Mouse (Mus musculus) retina, postnatal 1 day (tissue): ENCODE results near the gene Cracr2b.

Experiments
- DNase-seq: peaks from one replicate; pipeline ENCODE4 v3.0.0-alpha.2; 2012

The Cracr2b gene

DNA sequence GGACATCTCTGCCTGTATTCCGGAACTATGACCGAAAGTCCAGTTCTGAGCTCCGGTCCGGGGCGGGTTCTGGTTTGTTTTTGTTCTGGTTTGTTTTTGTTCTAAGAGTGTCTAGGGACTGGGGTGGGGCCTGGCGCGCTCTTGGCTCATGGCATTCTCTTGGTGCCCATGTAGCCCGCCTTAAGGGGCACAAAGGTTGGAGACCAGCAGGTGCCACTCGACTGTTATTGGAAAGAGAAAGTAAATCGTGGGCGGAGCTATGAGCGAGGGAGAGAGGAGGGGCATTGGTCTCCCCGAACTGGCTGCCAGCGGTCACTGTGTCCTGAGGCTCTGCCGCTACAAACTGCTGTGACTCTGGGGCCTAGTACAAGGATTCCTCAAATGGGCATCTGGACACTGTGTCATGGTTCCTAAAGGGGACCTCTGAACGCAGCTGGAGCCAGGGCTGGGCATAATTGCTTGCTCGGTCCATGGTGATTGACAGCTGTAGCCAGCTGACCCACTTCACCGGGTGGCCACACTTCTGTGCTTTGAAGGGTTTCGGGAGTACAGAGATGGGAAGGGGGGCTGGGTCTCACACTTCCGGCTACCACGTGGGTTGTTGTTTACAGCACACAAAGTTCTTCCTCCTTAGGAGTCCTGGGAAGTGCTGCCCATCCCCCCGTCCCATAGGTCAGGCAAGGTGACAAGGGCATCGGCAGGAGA lies 5.1 kb upstream of the Cracr2b start:
- peak; percentile 85 for DNase-seq

DNA sequence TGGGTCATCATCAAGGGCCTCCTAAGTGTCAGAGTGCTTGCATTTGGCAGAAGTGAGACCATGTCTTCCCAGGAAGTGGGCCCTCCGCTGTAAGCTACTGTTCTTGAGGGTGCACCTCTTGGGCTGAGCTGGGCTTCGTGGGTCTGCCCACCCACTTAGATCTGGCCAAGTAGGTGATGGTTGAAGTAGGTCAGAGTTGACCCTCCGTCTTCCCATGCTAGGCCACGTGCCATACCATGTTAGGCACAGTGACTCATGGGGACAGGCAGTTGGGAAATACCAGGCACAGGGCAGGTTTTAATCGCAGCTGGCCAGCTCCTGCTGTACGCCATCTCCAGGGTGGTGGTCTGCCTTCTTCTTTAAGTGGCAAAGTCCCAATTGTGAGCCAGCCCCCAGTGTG lies 4.2 kb upstream of the Cracr2b start:
- DNase-seq: no peak

DNA sequence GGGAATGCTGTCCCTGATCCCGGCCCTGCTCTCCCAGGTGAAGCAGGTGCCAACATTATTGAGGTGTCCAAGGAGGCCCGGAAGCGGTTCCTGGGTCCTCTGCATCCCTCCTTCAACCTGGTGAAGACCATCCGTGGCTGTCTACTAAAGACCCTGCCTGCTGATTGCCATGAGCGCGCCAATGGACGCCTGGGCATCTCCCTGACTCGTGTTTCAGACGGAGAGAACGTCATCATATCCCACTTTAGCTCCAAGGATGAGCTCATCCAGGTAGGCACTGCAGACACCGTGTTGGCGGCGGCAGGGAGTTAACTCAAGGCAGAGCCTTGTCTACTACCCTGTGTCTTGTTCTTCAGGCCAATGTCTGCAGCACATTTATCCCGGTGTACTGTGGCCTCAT lies 3.7 kb upstream of the Cracr2b start:
- DNase-seq: no peak

DNA sequence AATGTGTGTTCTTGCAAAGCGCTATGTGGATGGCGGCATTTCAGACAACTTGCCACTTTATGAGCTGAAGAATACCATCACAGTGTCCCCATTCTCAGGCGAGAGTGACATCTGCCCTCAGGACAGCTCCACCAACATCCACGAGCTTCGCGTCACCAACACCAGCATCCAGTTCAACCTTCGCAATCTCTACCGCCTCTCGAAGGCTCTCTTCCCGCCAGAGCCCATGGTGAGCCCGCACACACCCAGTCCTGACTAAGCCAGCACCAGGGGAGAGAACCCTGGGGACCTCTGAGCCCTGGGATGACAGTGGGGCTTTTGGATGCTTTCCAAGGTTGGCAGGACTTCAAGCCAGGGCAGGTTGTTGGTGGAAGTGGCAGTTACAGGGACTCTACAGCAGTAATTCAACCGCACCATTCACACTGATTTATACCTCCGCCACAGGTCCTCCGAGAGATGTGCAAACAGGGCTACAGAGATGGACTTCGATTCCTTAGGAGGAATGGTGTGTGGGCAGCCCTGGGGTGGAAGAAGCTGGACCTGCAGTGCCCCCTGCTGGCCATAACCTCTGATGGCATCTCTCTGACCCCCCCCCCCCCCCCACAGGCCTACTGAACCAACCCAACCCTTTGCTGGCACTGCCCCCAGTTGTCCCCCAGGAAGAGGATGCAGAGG lies 2.8 kb upstream of the Cracr2b start:
- DNase-seq: peak; percentile 58

DNA sequence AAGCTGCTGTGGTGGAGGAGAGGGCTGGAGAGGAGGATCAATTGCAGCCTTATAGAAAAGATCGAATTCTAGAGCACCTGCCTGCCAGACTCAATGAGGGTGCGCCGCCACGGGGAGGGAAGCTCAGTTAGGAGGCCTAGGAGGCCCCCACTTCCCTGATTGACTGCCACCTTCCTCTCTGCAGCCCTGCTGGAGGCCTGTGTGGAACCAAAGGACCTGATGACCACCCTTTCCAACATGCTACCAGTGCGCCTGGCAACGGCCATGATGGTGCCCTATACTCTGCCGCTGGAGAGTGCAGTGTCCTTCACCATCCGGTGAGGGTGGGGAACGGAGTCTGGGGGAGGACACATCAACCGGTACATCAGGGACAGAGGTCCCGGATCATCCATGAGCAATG lies 2.2 kb upstream of the Cracr2b start:
- no peak for DNase-seq

DNA sequence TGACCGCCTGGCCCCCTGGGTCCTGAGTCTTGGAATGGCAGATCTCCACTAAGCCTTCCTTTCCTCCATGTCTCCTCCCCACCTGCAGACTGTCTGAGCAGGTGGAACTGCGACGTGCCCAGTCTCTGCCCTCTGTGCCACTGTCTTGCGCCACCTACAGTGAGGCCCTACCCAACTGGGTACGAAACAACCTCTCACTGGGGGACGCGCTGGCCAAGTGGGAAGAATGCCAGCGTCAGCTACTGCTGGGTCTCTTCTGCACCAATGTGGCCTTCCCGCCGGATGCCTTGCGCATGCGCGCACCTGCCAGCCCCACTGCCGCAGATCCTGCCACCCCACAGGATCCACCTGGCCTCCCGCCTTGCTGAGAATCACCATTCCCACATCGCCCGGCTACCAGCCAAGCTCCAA lies 1.6 kb upstream of the Cracr2b start:
- no peak for DNase-seq

DNA sequence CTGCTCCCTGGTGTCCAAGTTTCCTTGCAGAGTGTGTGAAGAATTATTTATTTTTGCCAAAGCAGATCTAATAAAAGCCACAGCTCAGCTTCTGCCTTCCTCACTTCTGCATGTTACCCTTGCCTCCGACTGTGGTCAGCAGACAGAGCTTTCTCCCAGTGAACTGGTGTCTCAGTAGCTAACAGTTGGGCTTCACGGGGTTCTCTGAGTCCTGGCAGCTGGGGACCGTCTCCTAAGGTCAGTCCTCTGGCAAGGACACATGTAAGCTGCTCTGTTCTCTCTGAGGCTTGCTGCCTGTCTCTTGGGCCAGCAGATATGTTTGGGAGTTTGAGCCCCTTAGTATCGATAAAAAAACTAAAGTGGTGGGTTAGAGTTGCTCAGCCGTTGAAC lies 898 bp upstream of the Cracr2b start:
- DNase-seq: no peak

DNA sequence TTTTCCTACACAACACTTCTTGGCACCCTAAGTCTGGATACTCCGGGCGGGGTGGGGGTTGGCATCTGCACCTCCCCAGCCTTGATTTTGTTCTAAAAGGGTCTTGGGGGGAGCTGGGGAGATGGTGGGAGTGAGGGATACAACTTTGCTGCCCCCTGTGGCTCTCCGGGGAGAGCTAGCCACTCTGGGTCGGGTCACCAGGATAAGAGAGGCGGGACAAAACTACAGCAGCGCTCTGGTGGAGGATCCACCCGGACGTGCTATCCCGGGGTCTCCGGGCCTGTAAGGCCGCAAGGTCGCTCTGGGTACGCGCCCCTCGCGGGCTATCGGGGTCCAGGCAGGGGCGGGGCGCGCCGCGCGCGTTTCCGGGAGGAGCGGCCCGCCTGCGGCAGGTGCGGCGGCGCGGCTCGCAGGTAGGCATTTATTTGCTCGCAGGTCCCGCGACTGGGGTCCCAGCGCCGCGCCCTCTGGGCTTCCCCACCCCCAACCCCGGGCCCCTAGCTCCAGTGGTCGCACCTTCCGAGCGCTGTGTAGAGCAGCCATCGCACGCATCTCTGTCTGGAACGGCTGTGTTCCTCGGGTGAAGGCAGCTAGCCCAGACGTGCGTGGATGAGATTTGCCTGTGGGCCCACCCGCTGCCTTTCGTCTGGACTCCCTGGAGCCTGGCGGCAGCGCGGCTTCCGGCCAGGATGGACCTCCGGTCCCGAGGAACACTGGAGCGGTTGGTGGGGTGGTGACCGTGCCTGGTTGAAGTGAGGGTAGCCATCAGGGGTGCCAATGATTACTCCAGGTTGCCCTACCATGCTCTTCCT lies 833 bp downstream of the Cracr2b start:
- DNase-seq: peak; percentile 54

DNA sequence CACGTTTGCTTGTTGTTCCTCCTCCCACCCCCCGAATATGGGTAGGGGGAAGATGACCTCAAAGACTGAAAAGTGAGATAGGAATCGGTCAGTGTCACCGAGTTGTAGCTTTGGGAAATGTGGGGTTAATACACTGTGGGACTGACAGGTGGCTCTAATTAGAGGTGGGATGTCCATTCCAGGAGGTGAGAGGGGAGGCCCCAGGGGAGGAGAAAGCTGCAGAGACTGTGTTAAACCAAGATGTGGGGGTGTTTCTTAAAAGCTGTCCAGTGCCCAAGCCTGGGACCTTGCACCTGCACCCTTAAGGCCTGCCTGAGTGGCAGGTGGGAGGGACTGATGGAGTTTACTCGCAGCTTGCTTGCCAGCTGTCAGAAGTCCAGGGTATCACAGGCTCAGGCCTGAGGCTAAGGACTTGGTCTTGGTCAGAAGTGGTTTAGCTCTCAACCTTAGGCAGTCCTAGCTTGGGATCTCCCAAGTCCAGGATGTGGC lies 1.5 kb downstream of the Cracr2b start:
- peak; percentile 22 for DNase-seq

DNA sequence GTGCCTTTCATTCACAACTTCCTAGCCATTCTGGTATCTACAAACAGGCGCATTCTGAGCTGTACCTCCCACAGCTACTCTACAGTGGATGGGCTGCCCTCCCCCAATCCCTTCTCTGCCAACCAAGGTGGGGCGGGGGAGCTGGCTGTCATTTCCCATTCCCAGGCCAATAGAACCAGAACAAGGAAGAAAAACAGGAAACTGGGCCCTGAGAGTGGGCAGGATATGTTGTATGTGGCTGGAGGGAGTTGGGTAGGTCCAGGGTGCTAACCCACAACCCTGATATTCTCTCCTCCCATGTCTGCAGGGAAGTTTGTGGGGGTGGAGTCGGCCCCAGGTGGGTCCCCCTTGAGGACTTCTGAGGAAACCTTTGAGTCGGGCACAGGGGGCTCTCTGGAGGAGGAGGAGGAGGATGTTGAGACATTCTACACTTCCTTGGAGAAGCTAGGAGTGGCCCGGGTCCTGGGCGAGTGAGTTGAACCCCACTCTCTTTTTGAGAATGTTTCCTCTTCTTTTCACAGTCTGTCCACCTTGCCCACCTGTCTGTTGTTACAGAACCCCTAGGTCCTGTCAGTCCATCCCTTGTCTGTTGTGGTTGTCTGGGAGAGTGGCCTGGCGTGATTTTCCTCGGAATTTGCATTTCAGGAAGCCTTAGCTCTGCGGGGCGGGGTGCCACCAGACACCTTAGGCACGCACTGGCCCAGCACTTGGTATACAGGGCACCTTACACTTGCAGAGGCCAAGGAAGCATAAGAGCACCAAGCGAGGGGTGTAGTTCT lies 3.1 kb downstream of the Cracr2b start:
- no peak for DNase-seq

DNA sequence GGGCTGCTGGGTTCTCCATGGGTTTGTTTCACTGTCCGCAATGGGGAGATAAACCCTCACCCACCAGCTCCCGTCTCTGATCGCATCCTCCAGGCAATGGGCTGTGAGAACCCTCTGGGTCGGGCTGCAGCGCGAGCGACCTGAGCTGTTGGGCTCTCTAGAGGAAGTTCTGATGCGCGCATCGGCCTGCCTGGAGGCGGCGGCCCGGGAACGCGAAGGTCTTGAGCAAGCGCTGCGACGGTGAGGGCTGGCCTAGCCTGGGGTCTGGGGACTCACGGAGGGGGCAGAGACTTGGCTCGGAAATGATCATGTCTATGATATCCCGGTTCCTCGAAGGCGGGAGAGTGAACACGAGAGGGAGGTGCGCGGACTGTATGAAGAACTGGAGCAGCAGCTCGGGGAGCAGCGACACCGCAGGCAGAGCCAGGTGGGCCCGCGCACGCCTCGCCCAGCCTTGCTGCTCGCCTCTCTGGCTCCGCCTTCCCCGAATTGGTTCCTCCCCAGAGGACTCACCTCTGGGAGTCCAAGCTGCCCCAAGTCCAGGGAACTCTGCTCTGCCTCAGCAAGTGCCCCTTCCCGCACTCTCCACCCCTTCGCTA lies 3.8 kb downstream of the Cracr2b start:
- peak; percentile 27 for DNase-seq

DNA sequence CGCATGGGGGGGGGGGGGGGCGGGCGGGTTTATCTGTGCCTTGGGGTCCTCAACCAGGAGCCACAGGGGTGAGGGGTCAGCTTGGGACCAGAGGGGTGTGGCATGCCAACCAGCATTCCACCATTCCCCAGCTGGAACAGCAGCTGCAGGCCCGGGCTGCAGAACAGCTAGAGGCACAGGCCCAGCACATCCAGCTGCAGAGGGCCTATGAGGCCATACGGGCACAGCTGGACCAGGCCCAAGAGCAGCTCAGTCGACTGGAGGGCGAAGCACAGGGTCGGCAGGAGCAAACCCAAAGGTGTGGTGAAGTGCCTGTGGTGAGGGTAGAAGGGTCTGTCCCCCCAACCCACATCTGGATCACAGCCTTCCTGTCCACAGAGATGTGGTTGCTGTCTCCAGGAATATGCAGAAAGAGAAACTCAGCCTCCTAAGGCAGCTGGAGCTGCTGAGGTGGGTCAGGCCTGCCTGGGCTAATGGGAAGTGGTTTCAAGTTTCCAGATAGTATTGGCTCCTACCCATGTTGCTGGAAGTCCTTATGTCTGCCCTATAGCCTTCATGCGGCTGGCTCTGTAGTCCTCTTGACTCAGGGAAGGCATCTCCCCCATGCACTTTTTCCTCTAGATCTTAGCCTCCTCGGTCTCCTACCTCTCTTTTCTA lies 4.6 kb downstream of the Cracr2b start:
- no peak for DNase-seq

DNA sequence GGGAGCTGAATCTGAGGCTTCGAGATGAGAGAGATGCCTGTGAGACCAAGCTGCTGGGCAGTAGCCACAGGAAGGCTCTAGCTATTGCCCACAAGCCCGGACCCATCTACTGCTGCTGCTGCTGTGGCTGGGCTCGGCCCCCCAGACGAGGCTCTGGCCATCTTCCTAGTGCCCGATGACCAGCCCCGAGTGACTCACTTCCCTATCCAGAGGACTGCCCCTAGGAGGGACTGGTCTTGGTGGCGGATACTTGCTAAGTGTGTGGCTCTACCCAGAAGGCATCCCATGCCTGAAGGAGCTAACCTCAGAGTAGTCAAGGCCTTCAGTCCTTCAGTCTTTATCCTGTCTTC lies 5.1 kb downstream of the Cracr2b start:
- DNase-seq: no peak

DNA sequence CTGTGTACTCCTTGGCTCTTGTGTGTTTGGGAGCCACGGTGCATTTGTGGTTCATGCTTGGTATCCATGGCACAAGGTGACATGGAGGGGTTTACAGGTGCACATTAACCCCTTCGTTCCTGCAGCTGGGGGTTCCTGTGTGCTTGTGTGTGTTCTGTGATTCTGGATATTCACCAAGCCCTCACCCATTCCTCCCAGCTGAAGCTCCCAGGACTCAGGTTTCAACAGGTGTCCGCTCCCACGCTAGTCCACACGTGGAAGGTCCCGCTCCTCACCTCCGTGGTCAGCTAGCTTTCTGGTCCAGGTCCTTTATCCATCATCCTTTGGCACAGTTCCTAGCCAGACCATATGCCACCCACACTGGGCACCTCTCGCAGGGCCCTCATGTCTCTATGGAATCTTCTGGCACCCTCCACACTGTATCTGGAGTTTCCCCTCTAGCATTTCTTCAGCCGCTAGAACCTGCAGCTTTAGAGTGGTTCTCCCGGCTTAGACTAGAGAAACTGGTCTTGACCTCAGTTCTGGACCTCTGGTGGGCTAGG lies 5.8 kb downstream of the Cracr2b start:
- DNase-seq: no peak

DNA sequence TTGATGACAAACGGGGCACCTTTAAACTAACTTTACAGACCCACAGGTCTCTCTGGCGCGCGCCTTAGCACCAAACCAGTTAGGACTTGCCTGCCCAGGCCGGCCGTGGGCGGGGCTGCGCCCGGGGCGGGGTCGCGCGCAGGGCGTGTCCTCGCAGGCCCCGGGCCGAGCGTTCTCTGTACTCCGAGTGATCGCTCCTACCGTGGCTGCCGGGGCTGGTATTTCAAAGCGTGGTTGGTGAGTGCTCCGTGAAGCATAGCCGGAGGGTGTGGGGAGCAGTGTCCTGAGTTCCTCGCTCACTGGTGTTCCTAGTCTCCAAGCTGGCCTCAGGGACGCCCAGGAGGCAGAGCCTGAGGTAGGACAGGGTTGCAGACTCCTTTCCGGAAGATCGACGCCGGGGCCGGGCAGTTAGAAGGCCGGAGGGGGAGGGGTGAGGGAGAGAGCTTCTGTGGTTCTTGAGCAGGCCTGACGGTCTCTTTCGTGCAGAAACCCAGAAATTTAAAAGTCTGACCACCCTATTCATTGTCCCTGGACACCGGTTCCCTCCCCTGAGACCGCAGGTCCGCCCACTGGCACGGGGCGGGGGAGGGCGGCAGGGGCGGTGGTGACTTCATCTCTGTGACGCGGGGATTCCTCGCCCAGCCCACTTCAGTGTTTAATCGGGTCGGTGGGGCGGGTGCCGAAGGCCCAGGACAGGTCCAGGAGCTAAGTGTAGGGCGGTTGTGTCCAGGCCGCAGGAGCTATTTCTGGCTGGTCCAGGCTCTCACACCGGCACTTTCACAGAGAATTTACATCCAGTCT lies 6.5 kb downstream of the Cracr2b start, which contains the start of gene Cd151:
Gene Cd151, plus strand, starts transcription at position 163 of the 801 bp plus-strand sequence.
- DNase-seq: peak; percentile 83

DNA sequence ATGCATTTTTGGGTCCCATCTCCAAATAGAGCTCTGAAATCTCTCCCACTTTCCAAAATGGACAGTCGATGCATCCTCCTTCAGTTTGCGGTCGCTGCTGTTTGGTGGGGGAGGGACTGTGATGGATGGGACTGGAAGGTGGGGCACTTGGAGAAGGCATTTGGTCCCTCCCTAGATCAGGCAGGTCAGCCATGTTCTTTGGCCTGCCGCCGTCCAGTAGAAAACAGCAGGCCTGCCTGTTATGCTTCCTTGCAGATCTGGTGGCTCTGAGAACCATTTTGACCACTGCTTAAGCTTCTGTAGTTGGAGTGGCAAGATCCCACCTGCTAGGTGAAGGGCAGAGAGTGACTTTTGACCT lies 7.2 kb downstream of the Cracr2b start:
- no peak for DNase-seq

DNA sequence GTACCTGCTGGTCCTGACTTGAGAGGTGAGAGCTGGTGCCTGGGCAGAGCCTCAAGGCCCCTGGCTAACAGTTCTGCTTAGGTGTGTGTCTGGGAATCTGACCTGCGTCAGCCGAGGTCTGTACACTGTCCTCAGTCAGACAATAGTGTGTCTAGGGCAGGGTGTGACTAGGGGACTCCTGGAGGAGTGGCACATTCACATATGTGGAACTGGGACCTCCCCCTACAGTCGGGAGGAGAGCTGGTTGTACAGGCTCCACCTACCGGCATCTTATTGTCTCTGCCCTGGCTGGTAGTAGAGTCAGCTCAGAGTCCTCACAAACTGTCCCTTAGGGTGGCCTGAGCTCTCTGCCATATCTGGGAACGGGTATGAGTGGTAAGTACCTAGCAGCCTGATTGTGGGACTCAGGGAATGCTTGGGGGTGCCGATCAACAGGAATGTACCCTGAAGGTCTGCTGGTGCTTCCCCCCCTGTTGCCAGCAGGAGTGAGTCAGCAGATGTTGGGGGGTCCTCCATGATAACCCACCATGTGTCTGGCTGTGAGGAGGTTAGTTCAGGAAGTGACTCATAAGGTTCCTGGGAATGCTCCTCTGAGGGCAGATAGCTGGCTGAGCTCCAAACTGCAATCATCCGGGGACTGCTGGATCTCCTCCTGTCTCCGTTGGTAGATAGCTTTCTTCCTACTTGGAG lies 7.8 kb downstream of the Cracr2b start:
- DNase-seq: peak; percentile 79

DNA sequence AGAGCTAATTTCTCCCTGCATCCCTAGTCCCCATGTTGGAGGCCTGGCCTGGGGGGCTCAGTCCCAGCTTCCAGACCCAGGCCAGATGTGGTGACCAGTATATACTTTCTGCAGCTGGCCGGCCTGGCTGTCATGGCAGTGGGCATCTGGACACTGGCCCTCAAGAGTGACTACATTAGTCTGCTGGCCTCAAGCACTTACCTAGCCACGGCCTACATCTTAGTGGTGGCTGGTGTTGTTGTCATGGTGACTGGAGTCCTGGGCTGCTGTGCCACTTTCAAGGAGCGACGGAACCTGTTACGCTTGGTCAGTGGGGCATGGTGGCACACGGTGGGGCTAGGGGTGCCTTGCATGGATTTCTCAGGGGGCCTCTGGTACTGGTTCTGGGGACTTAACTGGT lies 8.5 kb downstream of the Cracr2b start:
- no peak for DNase-seq

DNA sequence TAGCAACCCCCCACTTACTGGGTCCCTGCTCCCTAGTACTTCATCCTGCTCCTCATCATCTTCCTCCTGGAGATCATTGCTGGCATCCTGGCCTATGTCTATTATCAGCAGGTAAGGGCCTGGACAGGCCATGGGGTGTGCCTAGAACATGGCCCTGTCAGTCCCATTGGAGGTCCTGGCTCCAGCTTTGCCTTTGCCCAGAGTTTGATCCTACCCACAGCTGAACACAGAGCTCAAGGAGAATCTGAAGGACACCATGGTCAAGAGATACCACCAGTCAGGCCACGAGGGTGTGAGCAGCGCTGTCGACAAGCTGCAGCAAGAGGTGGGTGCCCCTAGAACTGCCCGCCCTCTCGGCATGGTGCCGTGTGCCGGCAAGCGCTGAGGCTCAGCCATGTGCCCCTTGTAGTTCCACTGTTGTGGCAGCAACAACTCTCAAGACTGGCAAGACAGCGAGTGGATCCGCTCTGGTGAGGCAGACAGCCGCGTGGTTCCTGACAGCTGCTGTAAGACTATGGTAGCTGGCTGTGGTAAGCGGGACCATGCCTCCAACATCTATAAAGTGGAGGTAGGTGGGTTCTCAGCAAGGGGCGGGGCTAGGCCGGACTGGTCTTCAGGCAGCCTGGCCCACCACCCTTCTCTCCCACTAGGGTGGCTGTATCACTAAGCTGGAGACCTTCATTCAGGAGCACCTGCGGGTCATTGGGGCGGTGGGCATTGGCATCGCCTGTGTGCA lies 9.2 kb downstream of the Cracr2b start:
- no peak for DNase-seq

DNA sequence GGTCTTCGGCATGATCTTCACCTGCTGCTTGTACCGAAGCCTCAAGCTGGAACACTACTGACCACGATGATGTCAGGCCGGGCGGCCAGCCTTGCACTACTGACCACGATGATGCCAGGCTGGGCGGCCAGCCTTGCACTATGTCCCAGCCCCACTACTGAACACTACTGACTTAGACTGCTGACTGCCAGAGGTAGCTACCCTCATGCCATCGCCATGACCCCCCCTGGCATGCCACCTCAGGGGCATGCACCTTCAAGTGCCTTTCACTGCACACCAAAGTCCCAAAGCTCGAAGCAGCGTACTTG lies 9.7 kb downstream of the Cracr2b start:
- DNase-seq: no peak
